Mouse (Mus musculus): ENCODE measurements around the gene Retreg1. TPM values are rescaled to one million over a fixed set of nuclear protein-coding genes. Genes with fewer than 3 reads are reported as not detected.

Gene Retreg1
- polyA plus RNA-seq, 1 experiment from 2014 or later: 10.1 TPM

DNA sequence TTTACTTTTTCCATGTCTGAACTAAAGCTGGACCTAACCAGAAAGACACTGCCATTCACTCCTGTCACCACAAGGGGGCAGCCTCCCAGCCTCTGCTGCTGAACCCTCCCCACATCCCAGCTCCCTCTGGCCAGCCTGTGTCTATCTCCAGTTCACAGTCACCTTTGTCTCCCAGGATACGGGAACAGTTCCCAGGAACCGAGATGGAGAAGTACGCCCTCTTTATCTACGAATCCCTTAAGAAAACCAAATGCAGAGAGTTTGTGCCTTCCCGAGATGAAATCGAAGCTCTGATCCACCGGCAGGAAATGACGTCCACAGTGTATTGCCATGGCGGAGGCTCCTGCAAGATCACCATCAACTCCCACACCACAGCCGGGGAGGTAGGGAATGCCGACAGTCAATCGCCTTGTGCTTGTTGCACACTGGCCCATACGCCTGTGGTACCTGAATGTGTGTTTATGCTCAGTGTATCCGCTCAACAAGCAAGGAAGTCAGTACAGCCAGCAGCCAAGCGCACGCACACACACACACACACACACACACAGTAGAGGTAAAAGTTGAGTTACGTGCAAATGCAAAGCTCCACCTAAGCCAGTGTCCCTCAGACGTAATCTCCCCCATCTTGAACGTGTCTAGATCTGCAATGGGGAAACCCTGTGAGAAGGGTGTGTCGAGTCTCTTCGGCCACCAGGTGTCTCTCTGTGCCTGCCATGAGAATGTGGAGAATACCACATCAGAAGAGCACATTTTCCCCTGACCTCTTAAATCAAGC lies 37.5 kb upstream of the Retreg1 start:
- peaks cover 4% of the 10 kb centered on the region; the same call in 1 of the 2 replicates for H3K36me3 ChIP-seq (ENCODE audit: control insufficient read depth, insufficient read depth)
- H3K9me3 ChIP-seq (replicated peaks; ENCODE audit: control insufficient read depth, low read length): no peaks in the 10 kb centered on the region
- peak; percentile 41; the same call in 1 of the 2 replicates for ATAC-seq (ENCODE audit: low read depth)
- no peak overlapping the region for H3K27ac ChIP-seq (ENCODE audit: low read length)
- no peak overlapping the region for H3K4me2 ChIP-seq (ENCODE audit: low read depth, low read length)
- no peak overlapping the region for H3K4me3 ChIP-seq (ENCODE audit: low read depth, low read length)
- no peak overlapping the region for H3K9ac ChIP-seq (ENCODE audit: low read depth, low read length)
- H3K4me1 ChIP-seq (ENCODE audit: control insufficient read depth, low read depth, low read length): no peaks in the 10 kb centered on the region
- 68% methylated on average over 21 of the region's 21 CpGs for WGBS (ENCODE audit: insufficient replicate concordance)
- no peaks in the 10 kb centered on the region for H3K27me3 ChIP-seq (ENCODE audit: control insufficient read depth, insufficient read depth, low read depth, low read length)

DNA sequence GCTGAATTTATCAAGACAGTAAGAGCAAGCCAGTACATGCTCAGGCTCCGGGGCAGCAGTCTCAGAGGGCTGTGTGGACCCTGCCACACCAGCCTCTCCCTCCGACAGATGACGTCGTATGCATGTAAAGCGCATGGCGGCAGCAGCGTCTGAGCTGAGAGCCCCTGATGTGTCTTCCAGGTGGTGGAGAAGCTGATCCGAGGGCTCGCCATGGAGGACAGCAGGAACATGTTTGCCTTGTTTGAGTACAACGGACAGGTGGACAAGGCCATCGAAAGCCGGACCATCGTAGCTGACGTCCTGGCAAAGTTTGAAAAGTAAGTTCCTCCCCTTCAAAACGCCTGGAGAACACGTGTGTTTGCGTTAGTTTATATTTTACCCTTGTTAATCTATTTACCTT lies 36.6 kb upstream of the Retreg1 start:
- peaks cover 7% of the 10 kb centered on the region; the same call in 1 of the 2 replicates for H3K36me3 ChIP-seq (ENCODE audit: control insufficient read depth, insufficient read depth)
- H3K27ac ChIP-seq (ENCODE audit: low read length): no peak overlapping the region
- no peaks in the 10 kb centered on the region for H3K9me3 ChIP-seq (replicated peaks; ENCODE audit: control insufficient read depth, low read length)
- H3K27me3 ChIP-seq (ENCODE audit: control insufficient read depth, insufficient read depth, low read depth, low read length): no peaks in the 10 kb centered on the region
- H3K4me1 ChIP-seq (ENCODE audit: control insufficient read depth, low read depth, low read length): no peaks in the 10 kb centered on the region
- no peak overlapping the region for H3K4me2 ChIP-seq (ENCODE audit: low read depth, low read length)
- no peak overlapping the region for H3K4me3 ChIP-seq (ENCODE audit: low read depth, low read length)
- 79% methylated on average over 17 of the region's 17 CpGs for WGBS (ENCODE audit: insufficient replicate concordance)
- no peak for ATAC-seq (ENCODE audit: low read depth)
- H3K9ac ChIP-seq (ENCODE audit: low read depth, low read length): no peak overlapping the region

GRCm38 (mm10) chr15:25806878-25807277 lies 36.1 kb upstream of the Retreg1 start:
- Histone ChIP-seq H3K9ac (ENCODE audit: low read depth, low read length) (no peak overlapping the region), H3K9me3 (replicated peaks; ENCODE audit: control insufficient read depth, low read length) (no peaks in the 10 kb centered on the region), H3K27me3 (ENCODE audit: control insufficient read depth, insufficient read depth, low read depth, low read length) (no peaks in the 10 kb centered on the region), H3K4me3 (ENCODE audit: low read depth, low read length) (no peak overlapping the region), H3K36me3 (ENCODE audit: control insufficient read depth, insufficient read depth) (peaks cover 7% of the 10 kb centered on the region; the same call in 1 of the 2 replicates), H3K4me2 (ENCODE audit: low read depth, low read length) (no peak overlapping the region), H3K27ac (ENCODE audit: low read length) (no peak overlapping the region), H3K4me1 (ENCODE audit: control insufficient read depth, low read depth, low read length) (no peaks in the 10 kb centered on the region)
- no peak for ATAC-seq (ENCODE audit: low read depth)
- 83% methylated on average over 9 of the region's 9 CpGs for WGBS (ENCODE audit: insufficient replicate concordance)

GRCm38 (mm10) chr15:25808677-25809460 lies 34.1 kb upstream of the Retreg1 start:
- Histone ChIP-seq H3K9me3 (replicated peaks; ENCODE audit: control insufficient read depth, low read length) (no peaks in the 10 kb centered on the region), H3K4me1 (ENCODE audit: control insufficient read depth, low read depth, low read length) (no peaks in the 10 kb centered on the region), H3K4me3 (ENCODE audit: low read depth, low read length) (no peak overlapping the region), H3K27me3 (ENCODE audit: control insufficient read depth, insufficient read depth, low read depth, low read length) (no peaks in the 10 kb centered on the region), H3K27ac (ENCODE audit: low read length) (no peak overlapping the region), H3K4me2 (ENCODE audit: low read depth, low read length) (no peak overlapping the region), H3K9ac (ENCODE audit: low read depth, low read length) (no peak overlapping the region), H3K36me3 (ENCODE audit: control insufficient read depth, insufficient read depth) (peaks cover 7% of the 10 kb centered on the region; the same call in 1 of the 2 replicates)
- 78% methylated on average over 20 of the region's 20 CpGs for WGBS (ENCODE audit: insufficient replicate concordance)
- no peak for ATAC-seq (ENCODE audit: low read depth)

DNA sequence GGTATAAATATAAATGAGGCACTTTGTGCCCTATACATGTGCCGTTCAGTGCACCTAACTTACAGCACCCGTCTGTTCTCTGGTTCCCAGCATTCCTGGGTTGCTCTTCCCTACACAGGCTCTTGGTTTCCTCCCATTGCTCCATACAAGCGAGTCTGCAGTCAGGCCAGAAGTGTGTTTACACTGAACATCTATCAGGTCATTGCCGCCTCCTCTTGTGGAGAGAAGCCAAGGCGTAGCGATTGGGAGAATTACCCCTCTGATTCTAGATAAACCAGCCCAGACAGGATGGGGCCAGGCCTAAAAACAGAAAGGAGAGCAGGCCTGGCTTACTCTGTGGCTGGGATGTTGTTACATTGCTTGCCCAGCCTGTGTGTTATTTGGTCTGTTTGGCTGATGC lies 33.3 kb upstream of the Retreg1 start:
- H3K4me1 ChIP-seq (ENCODE audit: control insufficient read depth, low read depth, low read length): no peaks in the 10 kb centered on the region
- H3K4me3 ChIP-seq (ENCODE audit: low read depth, low read length): no peak overlapping the region
- no peaks in the 10 kb centered on the region for H3K27me3 ChIP-seq (ENCODE audit: control insufficient read depth, insufficient read depth, low read depth, low read length)
- H3K9ac ChIP-seq (ENCODE audit: low read depth, low read length): no peak overlapping the region
- no peak overlapping the region for H3K4me2 ChIP-seq (ENCODE audit: low read depth, low read length)
- H3K36me3 ChIP-seq (ENCODE audit: control insufficient read depth, insufficient read depth): 0 out of 2 replicates have a peak, but pooled peaks cover 7% of the 10 kb centered on the region
- WGBS (ENCODE audit: insufficient replicate concordance): 58% methylated on average over 6 of the region's 6 CpGs
- peak; percentile 39; the same call in 1 of the 2 replicates for ATAC-seq (ENCODE audit: low read depth)
- H3K27ac ChIP-seq (ENCODE audit: low read length): no peak overlapping the region
- H3K9me3 ChIP-seq (replicated peaks; ENCODE audit: control insufficient read depth, low read length): no peaks in the 10 kb centered on the region

DNA sequence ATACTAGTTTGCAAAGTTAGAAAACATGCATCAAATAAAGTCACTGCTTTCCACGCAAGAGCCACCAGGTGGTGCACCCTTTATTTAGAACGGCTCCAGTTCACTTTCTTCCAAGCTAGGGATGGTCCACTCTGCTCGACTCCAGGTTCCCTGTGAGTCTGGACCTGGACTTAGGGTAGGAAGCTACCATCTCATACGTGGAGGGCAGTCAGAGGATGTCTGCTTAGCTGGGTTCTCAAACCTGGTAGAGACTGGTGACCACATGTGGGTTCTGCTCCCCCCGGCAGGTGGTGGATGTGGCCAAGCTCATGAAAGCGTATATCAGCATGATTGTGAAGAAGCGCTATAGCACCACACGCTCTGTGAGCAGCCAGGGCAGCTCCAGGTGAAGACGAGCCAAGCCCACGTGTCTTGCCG lies 31.1 kb upstream of the Retreg1 start:
- 76% methylated on average over 11 of the region's 11 CpGs for WGBS (ENCODE audit: insufficient replicate concordance)
- Histone ChIP-seq H3K9ac (ENCODE audit: low read depth, low read length) (no peak overlapping the region), H3K4me2 (ENCODE audit: low read depth, low read length) (no peak overlapping the region), H3K36me3 (ENCODE audit: control insufficient read depth, insufficient read depth) (0 out of 2 replicates have a peak, but pooled peaks cover 7% of the 10 kb centered on the region), H3K9me3 (replicated peaks; ENCODE audit: control insufficient read depth, low read length) (no peaks in the 10 kb centered on the region), H3K27me3 (ENCODE audit: control insufficient read depth, insufficient read depth, low read depth, low read length) (no peaks in the 10 kb centered on the region), H3K4me3 (ENCODE audit: low read depth, low read length) (no peak overlapping the region), H3K4me1 (ENCODE audit: control insufficient read depth, low read depth, low read length) (no peaks in the 10 kb centered on the region), H3K27ac (ENCODE audit: low read length) (no peak overlapping the region)
- no peak for ATAC-seq (ENCODE audit: low read depth)

GRCm38 (mm10) chr15:25812479-25812878 lies 30.5 kb upstream of the Retreg1 start:
- 68% methylated on average over 12 of the region's 12 CpGs for WGBS (ENCODE audit: insufficient replicate concordance)
- H3K36me3 ChIP-seq (ENCODE audit: control insufficient read depth, insufficient read depth): 0 out of 2 replicates have a peak, but pooled peaks cover 7% of the 10 kb centered on the region
- H3K9me3 ChIP-seq (replicated peaks; ENCODE audit: control insufficient read depth, low read length): no peaks in the 10 kb centered on the region
- H3K9ac ChIP-seq (ENCODE audit: low read depth, low read length): no peak overlapping the region
- no peaks in the 10 kb centered on the region for H3K27me3 ChIP-seq (ENCODE audit: control insufficient read depth, insufficient read depth, low read depth, low read length)
- no peak for ATAC-seq (ENCODE audit: low read depth)
- H3K27ac ChIP-seq (ENCODE audit: low read length): no peak overlapping the region
- no peaks in the 10 kb centered on the region for H3K4me1 ChIP-seq (ENCODE audit: control insufficient read depth, low read depth, low read length)
- H3K4me3 ChIP-seq (ENCODE audit: low read depth, low read length): no peak overlapping the region
- no peak overlapping the region for H3K4me2 ChIP-seq (ENCODE audit: low read depth, low read length)

GRCm38 (mm10) chr15:25814535-25814934 lies 28.4 kb upstream of the Retreg1 start:
- no peak overlapping the region for H3K9ac ChIP-seq (ENCODE audit: low read depth, low read length)
- no peak overlapping the region for H3K4me3 ChIP-seq (ENCODE audit: low read depth, low read length)
- H3K27me3 ChIP-seq (ENCODE audit: control insufficient read depth, insufficient read depth, low read depth, low read length): no peaks in the 10 kb centered on the region
- H3K4me2 ChIP-seq (ENCODE audit: low read depth, low read length): no peak overlapping the region
- no peak overlapping the region for H3K27ac ChIP-seq (ENCODE audit: low read length)
- no peak for ATAC-seq (ENCODE audit: low read depth)
- WGBS (ENCODE audit: insufficient replicate concordance): 64% methylated on average over 3 of the region's 3 CpGs
- no peaks in the 10 kb centered on the region for H3K9me3 ChIP-seq (replicated peaks; ENCODE audit: control insufficient read depth, low read length)
- 0 out of 2 replicates have a peak, but pooled peaks cover 3% of the 10 kb centered on the region for H3K36me3 ChIP-seq (ENCODE audit: control insufficient read depth, insufficient read depth)
- H3K4me1 ChIP-seq (ENCODE audit: control insufficient read depth, low read depth, low read length): no peaks in the 10 kb centered on the region

- Histone ChIP-seq H3K4me1 (ENCODE audit: control insufficient read depth, low read depth, low read length) (no peaks in the 10 kb centered on the region), H3K36me3 (ENCODE audit: control insufficient read depth, insufficient read depth) (no peaks in the 10 kb centered on the region), H3K9me3 (replicated peaks; ENCODE audit: control insufficient read depth, low read length) (no peaks in the 10 kb centered on the region), H3K27ac (ENCODE audit: low read length) (no peak overlapping the region), H3K9ac (ENCODE audit: low read depth, low read length) (no peak overlapping the region), H3K4me2 (ENCODE audit: low read depth, low read length) (no peak overlapping the region), H3K4me3 (ENCODE audit: low read depth, low read length) (no peak overlapping the region), H3K27me3 (ENCODE audit: control insufficient read depth, insufficient read depth, low read depth, low read length) (no peaks in the 10 kb centered on the region)
- no peak for ATAC-seq (ENCODE audit: low read depth)
- WGBS (ENCODE audit: insufficient replicate concordance): 63% methylated on average over 2 of the region's 2 CpGs
These were observed 25.8 kb upstream of the Retreg1 start for GRCm38 (mm10) chr15:25817191-25817590.

Measured in liver, embryonic 16.5 days (tissue).